Mouse (Mus musculus): ENCODE data around the gene Sfxn3.

DNA sequence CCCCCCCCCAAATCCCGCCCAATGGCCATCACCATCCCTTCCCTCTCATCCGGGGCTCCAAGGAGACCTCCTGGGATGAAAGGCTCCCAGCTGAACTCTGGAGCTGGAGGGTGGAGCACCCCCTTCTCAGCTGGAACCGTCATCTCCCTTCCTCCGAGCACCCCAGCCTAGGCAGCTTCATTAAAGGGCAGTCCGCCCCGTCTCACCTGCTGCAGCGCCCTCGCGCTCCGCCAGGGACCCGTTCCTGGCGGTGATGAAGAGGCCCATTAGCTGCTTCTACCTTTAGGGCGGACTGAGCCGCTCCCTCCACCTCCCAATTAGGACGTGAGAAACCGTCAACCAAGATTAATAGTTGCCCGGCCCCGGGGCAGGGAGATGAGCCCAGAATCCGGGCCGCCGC is 17.9 kb downstream of the Sfxn3 start:
- TF ChIP-seq CTCF (conservative IDR thresholded peaks at IDR 0.05; ENCODE audit: low read length) (peak; percentile 21; the same call in 1 of the 2 replicates), POU5F1 (IDR thresholded peaks at IDR 0.05; ENCODE audit: borderline replicate concordance, low read length) (no peak)
